Mouse (Mus musculus) heart, postnatal 0 days (tissue): ENCODE data around the gene Samd14.

Experiments
- CTCF ChIP-seq: IDR thresholded peaks from 2 replicates; pipeline ENCODE4 v1.5.1; 2016; ENCODE audit warnings: antibody characterized with exemption, control low read depth, low read depth
- EP300 ChIP-seq: IDR thresholded peaks from 2 replicates; pipeline ENCODE4 v1.6.1; 2016; ENCODE audit warnings: antibody characterized with exemption, low read depth

DNA sequence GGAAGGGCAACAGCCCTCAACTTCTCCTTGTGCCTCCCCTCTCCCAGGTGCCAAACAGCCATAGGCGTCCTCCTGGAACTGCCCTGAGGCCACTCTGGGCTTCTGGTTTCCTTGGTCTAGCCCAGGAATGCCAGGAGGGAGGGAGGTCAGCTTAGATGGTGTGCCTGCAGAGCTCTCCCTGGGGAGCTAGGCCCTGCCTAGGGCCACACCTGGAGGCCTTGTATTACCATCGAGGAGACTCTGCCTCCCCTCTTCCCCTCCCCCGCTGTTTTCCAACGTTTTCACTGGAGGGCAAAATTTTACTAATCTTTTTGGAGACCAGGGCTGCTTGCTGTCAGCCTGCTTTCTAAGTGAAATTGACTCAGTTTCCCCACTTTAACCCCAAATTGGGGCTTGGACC lies 3.6 kb upstream of the Samd14 start:
- no peak for TF ChIP-seq EP300
- TF ChIP-seq CTCF, result no peak
